Mouse (Mus musculus) MEL (cell line): ENCODE measurements around the gene Nap1l4. TPM values are rescaled to one million over a fixed set of nuclear protein-coding genes. Genes with fewer than 3 reads are reported as not detected.

Source experiments
- DNase-seq: peaks from one replicate; pipeline ENCODE4 v3.0.0; 2011; ENCODE audit warnings: low read depth, low spot score
- H3K27ac ChIP-seq: 2 replicates; pipeline ENCODE4 v1.5.1; 2012; ENCODE audit warnings: low read depth, mild to moderate bottlenecking, control low read depth, low read length, moderate library complexity; ENCODE audit not compliant: control insufficient read depth
- H3K27me3 ChIP-seq, 2 experiments: fragments of 150-350 bp in 1 of 2; sonication (generic) in 1 of 2; 2 replicates each; pipeline ENCODE4 v1.6.1; 2012; ENCODE audit warnings: low read length in 2 of 2, mild to moderate bottlenecking in 2 of 2, improper control_type of control experiment in 1 of 2, moderate library complexity in 1 of 2; ENCODE audit not compliant: insufficient read depth in 2 of 2, control insufficient read depth in 1 of 2
- H3K36me3 ChIP-seq, 2 experiments: 2 replicates each; pipeline ENCODE4 v1.6.1; 2012 to 2014; ENCODE audit warnings: low read length in 2 of 2, improper control_type of control experiment in 1 of 2, inconsistent platforms in 1 of 2, mild to moderate bottlenecking in 1 of 2; ENCODE audit not compliant: insufficient read depth in 2 of 2, control insufficient read depth in 1 of 2
- H3K4me1 ChIP-seq, 2 experiments: fragments of 150-350 bp in 1 of 2; sonication (generic) in 1 of 2; 2 replicates each; pipeline ENCODE4 v1.6.1; 2012; ENCODE audit warnings: low read length in 2 of 2, improper control_type of control experiment in 1 of 2, mild to moderate bottlenecking in 1 of 2; ENCODE audit not compliant: insufficient read depth in 2 of 2, control insufficient read depth in 1 of 2
- H3K4me3 ChIP-seq, 2 experiments: fragments of 150-350 bp in 1 of 2; sonication (generic) in 1 of 2; 2 replicates each; pipeline ENCODE4 v1.5.1; 2012; ENCODE audit warnings: low read depth in 2 of 2, low read length in 2 of 2, mild to moderate bottlenecking in 2 of 2, moderate library complexity in 2 of 2, control low read depth in 1 of 2, improper control_type of control experiment in 1 of 2; ENCODE audit not compliant: control insufficient read depth in 1 of 2, insufficient read depth in 1 of 2
- H3K79me2 ChIP-seq: 2 replicates; pipeline ENCODE4 v1.6.1; 2012; ENCODE audit warnings: mild to moderate bottlenecking, low read length, moderate library complexity; ENCODE audit not compliant: control insufficient read depth, poor library complexity, insufficient read depth
- H3K9ac ChIP-seq: 2 replicates; pipeline ENCODE4 v1.6.1; 2012; ENCODE audit warnings: low read depth, mild to moderate bottlenecking, control low read depth, low read length, moderate library complexity; ENCODE audit not compliant: control insufficient read depth, poor library complexity, severe bottlenecking
- H3K9me3 ChIP-seq: fragments of 150-350 bp; sonication (generic); replicated peaks from 2 replicates; pipeline ENCODE4 v1.6.1; 2012; ENCODE audit warnings: mild to moderate bottlenecking, low read length, improper control_type of control experiment, moderate library complexity; ENCODE audit not compliant: insufficient read depth
- BHLHE40 ChIP-seq: IDR thresholded peaks from 2 replicates; pipeline ENCODE4 v1.6.1; 2012; ENCODE audit warnings: low read depth, mild to moderate bottlenecking, inconsistent platforms, low read length, improper control_type of control experiment, borderline replicate concordance
- CHD1 ChIP-seq: IDR thresholded peaks from 2 replicates; pipeline ENCODE4 v1.6.1; 2012; ENCODE audit warnings: low read depth, mild to moderate bottlenecking, inconsistent platforms, low read length, improper control_type of control experiment
- CHD2 ChIP-seq: IDR thresholded peaks from 2 replicates; pipeline ENCODE4 v1.6.1; 2011; ENCODE audit warnings: low read length, improper control_type of control experiment
- CTCF ChIP-seq, 3 experiments: IDR thresholded peaks in 2 of 3; conservative IDR thresholded peaks in 1 of 3; 2 replicates each; pipeline ENCODE4 v1.5.1; 2011 to 2012; ENCODE audit warnings: low read length in 3 of 3, low read depth in 2 of 3, mild to moderate bottlenecking in 2 of 3, improper control_type of control experiment in 1 of 3, inconsistent platforms in 1 of 3, mixed read lengths in 1 of 3, moderate library complexity in 1 of 3; ENCODE audit not compliant: control insufficient read depth in 1 of 3, insufficient read depth in 1 of 3, poor library complexity in 1 of 3, severe bottlenecking in 1 of 3
- E2F4 ChIP-seq: IDR thresholded peaks from 2 replicates; pipeline ENCODE4 v1.6.1; 2011; ENCODE audit warnings: low read depth, low read length, improper control_type of control experiment, borderline replicate concordance
- ELF1 ChIP-seq: IDR thresholded peaks from 2 replicates; pipeline ENCODE4 v1.6.1; 2014; ENCODE audit warnings: low read depth, mild to moderate bottlenecking, inconsistent platforms, low read length, improper control_type of control experiment, moderate library complexity
- EP300 ChIP-seq, 2 experiments: IDR thresholded peaks; 2 replicates each; pipeline ENCODE4 v1.6.1; 2011; ENCODE audit warnings: improper control_type of control experiment in 2 of 2, low read length in 2 of 2, low read depth in 1 of 2, mild to moderate bottlenecking in 1 of 2
- ETS1 ChIP-seq: IDR thresholded peaks from 2 replicates; pipeline ENCODE4 v1.6.1; 2012; ENCODE audit warnings: low read depth, mild to moderate bottlenecking, inconsistent platforms, low read length, improper control_type of control experiment, moderate library complexity
- HCFC1 ChIP-seq: IDR thresholded peaks from 2 replicates; pipeline ENCODE4 v1.6.1; 2012; ENCODE audit warnings: low read depth, mild to moderate bottlenecking, inconsistent platforms, low read length, improper control_type of control experiment, moderate library complexity
- JUND ChIP-seq: IDR thresholded peaks from 2 replicates; pipeline ENCODE4 v1.6.1; 2011; ENCODE audit warnings: low read depth, mild to moderate bottlenecking, improper control_type of control experiment, low read length
- MAFK ChIP-seq: IDR thresholded peaks from 2 replicates; pipeline ENCODE4 v1.6.1; 2011; ENCODE audit warnings: low read depth, mild to moderate bottlenecking, low read length, improper control_type of control experiment, borderline replicate concordance
- MAZ ChIP-seq: IDR thresholded peaks from 2 replicates; pipeline ENCODE4 v1.6.1; 2012; ENCODE audit warnings: low read depth, mild to moderate bottlenecking, inconsistent platforms, low read length, improper control_type of control experiment
- MEF2A ChIP-seq: IDR thresholded peaks from 2 replicates; pipeline ENCODE4 v1.6.1; 2014; ENCODE audit warnings: low read depth, mild to moderate bottlenecking, inconsistent platforms, low read length, improper control_type of control experiment; ENCODE audit not compliant: poor library complexity, insufficient replicate concordance, severe bottlenecking; ENCODE audit errors: extremely low read depth
- MXI1 ChIP-seq: IDR thresholded peaks from 2 replicates; pipeline ENCODE4 v1.6.1; 2011; ENCODE audit warnings: mild to moderate bottlenecking, low read depth, low read length, improper control_type of control experiment
- MYB ChIP-seq: IDR thresholded peaks from 2 replicates; pipeline ENCODE4 v1.6.1; 2011; ENCODE audit warnings: mild to moderate bottlenecking, low read depth, low read length, improper control_type of control experiment
- MYC ChIP-seq: IDR thresholded peaks from 2 replicates; pipeline ENCODE4 v1.6.1; 2011; ENCODE audit warnings: low read depth, mild to moderate bottlenecking, low read length, improper control_type of control experiment, moderate library complexity
- NELFE ChIP-seq: IDR thresholded peaks from 2 replicates; pipeline ENCODE4 v1.6.1; 2011; ENCODE audit warnings: low read depth, low read length, improper control_type of control experiment
- POLR2AphosphoS5 ChIP-seq: IDR thresholded peaks from 2 replicates; pipeline ENCODE4 v1.6.1; 2012; ENCODE audit warnings: low read depth, borderline replicate concordance, mild to moderate bottlenecking, inconsistent platforms, low read length, moderate library complexity, mixed read lengths
- RAD21 ChIP-seq: IDR thresholded peaks from 2 replicates; pipeline ENCODE4 v1.6.1; 2011; ENCODE audit warnings: mild to moderate bottlenecking, low read depth, low read length, improper control_type of control experiment
- RCOR1 ChIP-seq: IDR thresholded peaks from 2 replicates; pipeline ENCODE4 v1.6.1; 2012; ENCODE audit warnings: low read depth, mild to moderate bottlenecking, inconsistent platforms, low read length, improper control_type of control experiment
- SIN3A ChIP-seq: IDR thresholded peaks from 2 replicates; pipeline ENCODE4 v1.6.1; 2012; ENCODE audit warnings: low read length, improper control_type of control experiment, inconsistent platforms
- TAL1 ChIP-seq: IDR thresholded peaks from 2 replicates; pipeline ENCODE4 v1.6.1; 2012; ENCODE audit warnings: mild to moderate bottlenecking, inconsistent platforms, low read length, moderate library complexity, mixed read lengths
- TCF12 ChIP-seq: IDR thresholded peaks from 2 replicates; pipeline ENCODE4 v1.6.1; 2014; ENCODE audit warnings: low read depth, mild to moderate bottlenecking, inconsistent platforms, low read length, improper control_type of control experiment, moderate library complexity
- UBTF ChIP-seq: IDR thresholded peaks from 2 replicates; pipeline ENCODE4 v1.6.1; 2012; ENCODE audit warnings: low read depth, mild to moderate bottlenecking, inconsistent platforms, low read length, improper control_type of control experiment, moderate library complexity, borderline replicate concordance; ENCODE audit not compliant: insufficient read depth
- USF1 ChIP-seq: IDR thresholded peaks from 2 replicates; pipeline ENCODE4 v1.6.1; 2014; ENCODE audit warnings: low read depth, mild to moderate bottlenecking, inconsistent platforms, low read length, improper control_type of control experiment, moderate library complexity
- ZC3H11A ChIP-seq: IDR thresholded peaks from 2 replicates; pipeline ENCODE4 v1.6.1; 2012; ENCODE audit warnings: low read depth, mild to moderate bottlenecking, inconsistent platforms, low read length, improper control_type of control experiment
- ZMIZ1 ChIP-seq: IDR thresholded peaks from 2 replicates; pipeline ENCODE4 v1.6.1; 2012; ENCODE audit warnings: low read depth, mild to moderate bottlenecking, inconsistent platforms, low read length, improper control_type of control experiment, moderate library complexity
- ZNF384 ChIP-seq: IDR thresholded peaks from 2 replicates; pipeline ENCODE4 v1.6.1; 2012; ENCODE audit warnings: low read depth, mild to moderate bottlenecking, inconsistent platforms, low read length, improper control_type of control experiment
- polyA plus RNA-seq, 2 experiments: library from polyadenylated mRNA; stranded (reverse) in 1 of 2; unstranded in 1 of 2; fragments of >175 nt in 1 of 2; fragments of >200 nt in 1 of 2; gene quantifications; 2 replicates each; pipeline versions ENCODE4 v1.2.1 to v1.2.4; 2012; ENCODE audit warnings: low replicate concordance in 2 of 2, low read depth in 1 of 2; ENCODE audit not compliant: insufficient read length in 2 of 2, insufficient read depth in 1 of 2, missing spikeins in 1 of 2
- total RNA-seq: library from RNA; depleted of rRNA; stranded (reverse); fragments of 300-350 nt; gene quantifications from 2 replicates; pipeline ENCODE4 v1.2.3, GENCODE M21; 2012

Gene Nap1l4
- total and polyA plus RNA-seq, 3 experiments, result 165 to 186 TPM; not detected in 1

GRCm38 (mm10) chr7:143510593-143511334 lies 38.1 kb downstream of the Nap1l4 start (continued):
- 0 out of 2 replicates have a peak, but pooled peaks have one; percentile 14 for TF ChIP-seq NELFE

GRCm38 (mm10) chr7:143509566-143509965 lies 39.3 kb downstream of the Nap1l4 start:
- Histone ChIP-seq H3K9ac (no peak overlapping the region), H3K27ac (no peak overlapping the region), H3K4me3 (no peak overlapping the region), H3K9me3 (no peaks in the 10 kb centered on the region), H3K36me3 (no peaks in the 10 kb centered on the region; a peak in 1 of 4 replicates), H3K27me3 (no peaks in the 10 kb centered on the region), H3K79me2 (no peaks in the 10 kb centered on the region), H3K4me1 (peaks cover 0 to 9% of the 10 kb centered on the region in 2 experiments; a peak in 2 of 4 replicates)
- TF ChIP-seq USF1 (peak; percentile 65), RCOR1 (no peak)
- no peak for DNase-seq

- Histone ChIP-seq H3K79me2 (peaks cover 5% of the 10 kb centered on the region), H3K27ac (no peak overlapping the region)
- no peak for TF ChIP-seq JUND
- TF ChIP-seq POLR2AphosphoS5, result no peak
- TF ChIP-seq MYB, result no peak
- TF ChIP-seq MYC, result peak; percentile 83; the same call in 1 of the 2 replicates
- TF ChIP-seq RAD21, result peak; percentile 98
- no peak for TF ChIP-seq TCF12
- no peak for TF ChIP-seq NELFE
- no peak for TF ChIP-seq UBTF
- no peak for TF ChIP-seq TAL1
- 0 out of 2 replicates have a peak, but pooled peaks have one; percentile 7 for TF ChIP-seq ETS1
- no peak for TF ChIP-seq BHLHE40
- no peak for TF ChIP-seq MEF2A
- TF ChIP-seq ELF1, result no peak
- no peak for TF ChIP-seq MXI1
- peak; percentile 77 to 97 (median 97) for TF ChIP-seq CTCF (IDR thresholded peaks at IDR 0.05 in 2 of 3, conservative IDR thresholded peaks at IDR 0.05 in 1 of 3; ENCODE audit: control insufficient read depth in 1 of 3, insufficient read depth in 1 of 3, low read depth in 2 of 3, low read length in 3 of 3, poor library complexity in 1 of 3, severe bottlenecking in 1 of 3)
- TF ChIP-seq ZC3H11A, result peak; percentile 89
- TF ChIP-seq SIN3A, result peak; percentile 82
- TF ChIP-seq HCFC1, result no peak
- TF ChIP-seq CHD2, result no peak
- TF ChIP-seq ZMIZ1, result no peak
- no peak for TF ChIP-seq CHD1
- TF ChIP-seq MAZ, result no peak
- no peak for TF ChIP-seq EP300 (IDR thresholded peaks at IDR 0.05; ENCODE audit: low read depth in 1 of 2, low read length in 2 of 2)
- no peak for TF ChIP-seq E2F4
- TF ChIP-seq RCOR1, result no peak
- TF ChIP-seq ZNF384, result peak; percentile 65
- no peak for TF ChIP-seq MAFK
These were observed 42.2 kb downstream of the Nap1l4 start for GRCm38 (mm10) chr7:143506675-143507074.

More at GRCm38 (mm10) chr7:143506675-143507074, 42.2 kb downstream of the Nap1l4 start:
- Histone ChIP-seq H3K4me3 (no peak overlapping the region), H3K36me3 (peaks cover 0 to 2% of the 10 kb centered on the region in 2 experiments; a peak in 1 of 4 replicates), H3K9me3 (no peaks in the 10 kb centered on the region), H3K27me3 (no peaks in the 10 kb centered on the region), H3K4me1 (peaks cover 0 to 9% of the 10 kb centered on the region in 2 experiments; a peak in 2 of 4 replicates), H3K9ac (no peak overlapping the region)
- peak; percentile 91 for DNase-seq
